Mouse (Mus musculus) ES-Bruce4 (cell line): ENCODE measurements at regions not wholly inside any gene's neighbourhood (a gene's known extent, or its start where the extent isn't known, plus 50 kb on each side); places are given as distances from the start of the nearest gene placed in this dataset.
A peak's percentile ranks its signal among the peaks of the same experiment; 100 is the strongest.

ENCODE experiments used
- H3K27ac ChIP-seq: 2 replicates; pipeline ENCODE4 v1.5.1; 2012; ENCODE audit warnings: low read length, inconsistent platforms; ENCODE audit not compliant: insufficient read depth
- H3K27me3 ChIP-seq: 2 replicates; pipeline ENCODE4 v1.6.1; 2012; ENCODE audit warnings: mild to moderate bottlenecking, low read length, inconsistent platforms; ENCODE audit not compliant: control insufficient read depth, poor library complexity, insufficient read depth, severe bottlenecking
- H3K36me3 ChIP-seq: 2 replicates; pipeline ENCODE4 v1.6.1; 2012; ENCODE audit warnings: inconsistent platforms, mild to moderate bottlenecking, low read length, moderate library complexity; ENCODE audit not compliant: control insufficient read depth, poor library complexity, insufficient read depth, severe bottlenecking
- H3K4me1 ChIP-seq: one replicate; pipeline ENCODE4 v1.8.1; 2011; ENCODE audit warnings: low read length; ENCODE audit not compliant: control insufficient read depth, insufficient read depth
- H3K4me3 ChIP-seq: 2 replicates; pipeline ENCODE4 v1.5.1; 2011; ENCODE audit warnings: low read depth, mild to moderate bottlenecking, low read length
- H3K9ac ChIP-seq: 2 replicates; pipeline ENCODE4 v1.6.1; 2012; ENCODE audit warnings: low read depth, mild to moderate bottlenecking, inconsistent platforms; ENCODE audit not compliant: poor library complexity, severe bottlenecking
- H3K9me3 ChIP-seq: replicated peaks from 2 replicates; pipeline ENCODE4 v1.6.1; 2012; ENCODE audit warnings: mild to moderate bottlenecking, low read length, inconsistent platforms; ENCODE audit not compliant: control insufficient read depth, poor library complexity, insufficient read depth, severe bottlenecking
- CTCF ChIP-seq: IDR thresholded peaks from one replicate; pipeline ENCODE4 v1.8.1; 2011; ENCODE audit warnings: low read depth, low read length
- EP300 ChIP-seq: IDR thresholded peaks from 2 replicates; pipeline ENCODE4 v1.6.1; 2011; ENCODE audit warnings: low read depth, low read length; ENCODE audit not compliant: insufficient read depth
- POLR2A ChIP-seq: IDR thresholded peaks from one replicate; pipeline ENCODE4 v1.8.1; 2011; ENCODE audit warnings: low read length; ENCODE audit not compliant: insufficient read depth

- Histone ChIP-seq H3K36me3 (no peaks in the 10 kb centered on the region), H3K9me3 (no peaks in the 10 kb centered on the region), H3K27me3 (no peaks in the 10 kb centered on the region), H3K4me3 (no peak overlapping the region), H3K4me1 (peaks cover 5% of the 10 kb centered on the region), H3K9ac (no peak overlapping the region), H3K27ac (no peak overlapping the region)
- TF ChIP-seq POLR2A (no peak), CTCF (peak; percentile 86), EP300 (no peak)
Observed at GRCm38 (mm10) chr9:46392641-46393321, 73.0 kb upstream of the 4931429L15Rik start.

- Histone ChIP-seq H3K4me3 (0 out of 2 replicates have a peak overlapping the region, but pooled peaks have one; percentile 0), H3K27ac (no peak overlapping the region), H3K9me3 (peaks cover 3% of the 10 kb centered on the region; the same call in 1 of the 2 replicates), H3K36me3 (no peaks in the 10 kb centered on the region), H3K9ac (no peak overlapping the region), H3K4me1 (peaks cover 5% of the 10 kb centered on the region), H3K27me3 (no peaks in the 10 kb centered on the region)
- TF ChIP-seq CTCF: no peak
- TF ChIP-seq POLR2A: no peak
- no peak for TF ChIP-seq EP300
Observed at GRCm38 (mm10) chr9:46389741-46390140, 70.0 kb upstream of the 4931429L15Rik start.

GRCm38 (mm10) chr9:46388677-46389676 lies 69.2 kb upstream of the 4931429L15Rik start:
- Histone ChIP-seq H3K4me1 (peaks cover 3% of the 10 kb centered on the region), H3K9me3 (peaks cover 3% of the 10 kb centered on the region; the same call in 1 of the 2 replicates), H3K9ac (no peak overlapping the region), H3K36me3 (no peaks in the 10 kb centered on the region), H3K27me3 (no peaks in the 10 kb centered on the region), H3K4me3 (0 out of 2 replicates have a peak overlapping the region, but pooled peaks have one; percentile 3), H3K27ac (no peak overlapping the region)
- TF ChIP-seq EP300: no peak
- TF ChIP-seq POLR2A: no peak
- no peak for TF ChIP-seq CTCF

- no peaks in the 10 kb centered on the region for H3K36me3 ChIP-seq
- H3K9ac ChIP-seq: no peak overlapping the region
- no peaks in the 10 kb centered on the region for H3K27me3 ChIP-seq
- H3K4me1 ChIP-seq: peaks cover 2% of the 10 kb centered on the region
- no peak overlapping the region for H3K4me3 ChIP-seq
- no peak overlapping the region for H3K27ac ChIP-seq
- TF ChIP-seq POLR2A (no peak), CTCF (peak; percentile 4)
- H3K9me3 ChIP-seq: peaks cover 3% of the 10 kb centered on the region; the same call in 1 of the 2 replicates
Observed at GRCm38 (mm10) chr9:46386333-46386732, 66.5 kb upstream of the 4931429L15Rik start.

- peaks cover 2% of the 10 kb centered on the region; the same call in 1 of the 2 replicates for H3K9me3 ChIP-seq
- H3K4me1 ChIP-seq: no peaks in the 10 kb centered on the region
- H3K27me3 ChIP-seq: no peaks in the 10 kb centered on the region
- no peak overlapping the region for H3K4me3 ChIP-seq
- TF ChIP-seq EP300: no peak
- TF ChIP-seq POLR2A: no peak
- no peak for TF ChIP-seq CTCF
- H3K36me3 ChIP-seq: no peaks in the 10 kb centered on the region
- H3K9ac ChIP-seq: no peak overlapping the region
- H3K27ac ChIP-seq: no peak overlapping the region
Observed at GRCm38 (mm10) chr9:46381342-46381741, 61.6 kb upstream of the 4931429L15Rik start.
